Mouse (Mus musculus) hindbrain, postnatal 0 days (tissue): ENCODE measurements at regions not wholly inside any gene's neighbourhood (a gene's known extent, or its start where the extent isn't known, plus 50 kb on each side); places are given as distances from the start of the nearest gene placed in this dataset.

ENCODE experiments used
- ATAC-seq: fragments of 200-750 bp; cut with Nextera tagmentation; 2 replicates; pipeline ENCODE4 v1.8.0; 2017; ENCODE audit warnings: mild to moderate bottlenecking, moderate TSS enrichment, moderate library complexity
- DNase-seq: peaks from one replicate; pipeline ENCODE4 v3.0.0-alpha.2; 2015; ENCODE audit warnings: low spot score
- H3K27ac ChIP-seq: fragments of 300-500 bp; sonication (generic); 2 replicates; pipeline ENCODE4 v1.5.1; 2014; ENCODE audit warnings: mild to moderate bottlenecking
- H3K27me3 ChIP-seq: fragments of 300-500 bp; sonication (generic); 2 replicates; pipeline ENCODE4 v1.6.1; 2014; ENCODE audit warnings: low read length, mixed read lengths; ENCODE audit not compliant: insufficient read depth
- H3K36me3 ChIP-seq: fragments of 300-500 bp; sonication (generic); 2 replicates; pipeline ENCODE4 v1.6.1; 2014; ENCODE audit warnings: low read length, mixed read lengths; ENCODE audit not compliant: insufficient read depth
- H3K4me1 ChIP-seq: fragments of 300-500 bp; sonication (generic); 2 replicates; pipeline ENCODE4 v1.6.1; 2014; ENCODE audit warnings: antibody characterized with exemption, low read length, mixed read lengths; ENCODE audit not compliant: insufficient read depth
- H3K4me2 ChIP-seq: fragments of 300-500 bp; sonication (generic); 2 replicates; pipeline ENCODE4 v1.6.1; 2014; ENCODE audit warnings: low read depth, mild to moderate bottlenecking, low read length, moderate library complexity, mixed read lengths
- H3K4me3 ChIP-seq: fragments of 300-500 bp; sonication (generic); 2 replicates; pipeline ENCODE4 v1.5.1; 2014; ENCODE audit warnings: low read length
- H3K9ac ChIP-seq: fragments of 300-500 bp; sonication (generic); replicated peaks from 2 replicates; pipeline ENCODE4 v1.6.1; 2014; ENCODE audit warnings: mild to moderate bottlenecking, low read length, moderate library complexity, mixed read lengths
- H3K9me3 ChIP-seq: fragments of 300-500 bp; sonication (generic); 2 replicates; pipeline ENCODE4 v1.6.1; 2016; ENCODE audit warnings: low read length, mixed read lengths
- CTCF ChIP-seq: IDR thresholded peaks from 2 replicates; pipeline ENCODE4 v1.5.1; 2016; ENCODE audit warnings: antibody characterized with exemption, control low read depth, low read depth
- WGBS: fragments of 180-500 bp; shearing (Covaris S2); extraction: QIAGEN DNeasy Blood & Tissue Kit; methylation state at CpG from one replicate; pipeline ENCODE4 v1.1.7; 2014; 5-methylcytosine and 5-hydroxymethylcytosine counted together

GRCm38 (mm10) chr9:68239551-68239950, 399.4 kb downstream of the Vps13c start:
- Histone ChIP-seq H3K9ac (no peak overlapping the region), H3K4me1 (no peaks in the 10 kb centered on the region), H3K4me2 (no peak overlapping the region), H3K27me3 (no peaks in the 10 kb centered on the region), H3K9me3 (no peaks in the 10 kb centered on the region), H3K4me3 (no peak overlapping the region), H3K36me3 (no peaks in the 10 kb centered on the region), H3K27ac (no peak overlapping the region)
- peak; percentile 38 for DNase-seq
- no peak for TF ChIP-seq CTCF
- 66% methylated on average over 5 of the region's 5 CpGs for WGBS
- no peak for ATAC-seq

- WGBS = 79% methylated on average over 16 of the region's 16 CpGs
- no peak overlapping the region for H3K27ac ChIP-seq
Measured at GRCm38 (mm10) chr9:68250011-68250410, 403.6 kb upstream of the Rora start.

GRCm38 (mm10) chr9:68254218-68254617, 399.4 kb upstream of the Rora start:
- no peak overlapping the region for H3K4me2 ChIP-seq
- H3K9ac ChIP-seq = no peak overlapping the region
- ATAC-seq (no peak), DNase-seq (peak; percentile 39)
- H3K4me3 ChIP-seq = no peak overlapping the region
- 60% methylated on average over 3 of the region's 3 CpGs for WGBS
- H3K4me1 ChIP-seq = no peaks in the 10 kb centered on the region
- no peaks in the 10 kb centered on the region for H3K36me3 ChIP-seq
- no peak overlapping the region for H3K27ac ChIP-seq
- no peaks in the 10 kb centered on the region for H3K9me3 ChIP-seq
- TF ChIP-seq CTCF = peak; percentile 64
- H3K27me3 ChIP-seq = no peaks in the 10 kb centered on the region

More at GRCm38 (mm10) chr9:68250011-68250410, 403.6 kb upstream of the Rora start:
- ATAC-seq (no peak), DNase-seq (no peak)
- H3K27me3 ChIP-seq = no peaks in the 10 kb centered on the region
- no peaks in the 10 kb centered on the region for H3K4me1 ChIP-seq
- H3K4me2 ChIP-seq = no peak overlapping the region
- no peaks in the 10 kb centered on the region for H3K36me3 ChIP-seq
- no peak for TF ChIP-seq CTCF
- H3K9me3 ChIP-seq = no peaks in the 10 kb centered on the region
- H3K4me3 ChIP-seq = no peak overlapping the region
- no peak overlapping the region for H3K9ac ChIP-seq

GRCm38 (mm10) chr9:68268551-68268950, 385.0 kb upstream of the Rora start:
- DNase-seq = peak; percentile 33
- Histone ChIP-seq H3K27me3 (no peaks in the 10 kb centered on the region), H3K9ac (no peak overlapping the region), H3K9me3 (no peaks in the 10 kb centered on the region), H3K4me3 (peak overlapping the region; percentile 2; the same call in 1 of the 2 replicates), H3K27ac (no peak overlapping the region), H3K4me2 (peak overlapping the region; percentile 44), H3K4me1 (0 out of 2 replicates have a peak, but pooled peaks cover 7% of the 10 kb centered on the region), H3K36me3 (no peaks in the 10 kb centered on the region)
- ATAC-seq = 0 out of 2 replicates have a peak, but pooled peaks have one; percentile 21
- TF ChIP-seq CTCF = no peak
- 49% methylated on average over 18 of the region's 18 CpGs for whole genome bisulfite sequencing

GRCm38 (mm10) chr9:68302232-68302925, 351.2 kb upstream of the Rora start:
- no peaks in the 10 kb centered on the region for H3K27me3 ChIP-seq
- no peak for TF ChIP-seq CTCF
- H3K9ac ChIP-seq = no peak overlapping the region
- H3K9me3 ChIP-seq = no peaks in the 10 kb centered on the region
- ATAC-seq (no peak), DNase-seq (no peak)
- WGBS = 69% methylated on average over 7 of the region's 7 CpGs
- peak overlapping the region; percentile 36; the same call in 1 of the 2 replicates for H3K27ac ChIP-seq
- no peak overlapping the region for H3K4me3 ChIP-seq
- no peaks in the 10 kb centered on the region for H3K4me1 ChIP-seq
- no peak overlapping the region for H3K4me2 ChIP-seq
- H3K36me3 ChIP-seq = no peaks in the 10 kb centered on the region

GRCm38 (mm10) chr9:68330721-68331120, 322.9 kb upstream of the Rora start:
- WGBS = 54% methylated on average over 3 of the region's 3 CpGs

GRCm38 (mm10) chr9:68340921-68341320, 312.7 kb upstream of the Rora start:
- no peaks in the 10 kb centered on the region for H3K27me3 ChIP-seq
- H3K9ac ChIP-seq = no peak overlapping the region
- H3K9me3 ChIP-seq = no peaks in the 10 kb centered on the region
- H3K27ac ChIP-seq = no peak overlapping the region
- H3K36me3 ChIP-seq = no peaks in the 10 kb centered on the region
- H3K4me3 ChIP-seq = no peak overlapping the region
- H3K4me1 ChIP-seq = no peaks in the 10 kb centered on the region
- no peak for DNase-seq
- no peak for ATAC-seq
- no peak overlapping the region for H3K4me2 ChIP-seq
- 77% methylated on average over 3 of the region's 3 CpGs for WGBS
- no peak for TF ChIP-seq CTCF

More at GRCm38 (mm10) chr9:68330721-68331120, 322.9 kb upstream of the Rora start:
- Histone ChIP-seq H3K9ac (no peak overlapping the region), H3K4me2 (no peak overlapping the region), H3K27me3 (no peaks in the 10 kb centered on the region), H3K4me1 (no peaks in the 10 kb centered on the region), H3K9me3 (no peaks in the 10 kb centered on the region), H3K4me3 (no peak overlapping the region), H3K36me3 (no peaks in the 10 kb centered on the region), H3K27ac (no peak overlapping the region)
- ATAC-seq (no peak), DNase-seq (no peak)
- TF ChIP-seq CTCF = no peak
